Mouse (Mus musculus): ENCODE measurements at regions not wholly inside any gene's neighbourhood (a gene's known extent, or its start where the extent isn't known, plus 50 kb on each side); places are given as distances from the start of the nearest gene placed in this dataset.

GRCm38 (mm10) chr13:48746301-48746700 lies 83.5 kb downstream of the Barx1 start:
- Histone ChIP-seq H3K4me2 (ENCODE audit: low read length) (no peak overlapping the region), H3K4me1 (ENCODE audit: control insufficient read depth, insufficient read depth, low read length) (no peaks in the 10 kb centered on the region), H3K27ac (replicated peaks; ENCODE audit: low read depth, low read length) (no peak overlapping the region), H3K36me3 (ENCODE audit: control insufficient read depth, insufficient read depth, low read length) (no peaks in the 10 kb centered on the region), H3K9ac (replicated peaks; ENCODE audit: low read length) (no peak overlapping the region), H3K9me3 (ENCODE audit: control insufficient read depth, low read length) (no peaks in the 10 kb centered on the region; the same call in 1 of the 2 replicates), H3K27me3 (ENCODE audit: control insufficient read depth, insufficient read depth, low read length) (no peaks in the 10 kb centered on the region), H3K4me3 (replicated peaks; ENCODE audit: low read depth, low read length) (no peak overlapping the region)
- ATAC-seq (ENCODE audit: low FRiP score, low TSS enrichment) (no peak), DNase-seq (no peak)
- 60% methylated on average over 7 of the region's 7 CpGs for WGBS

All from midbrain, embryonic 14.5 days (tissue).